Mouse (Mus musculus) brain, embryonic 14.5 days (tissue): ENCODE measurements at regions not wholly inside any gene's neighbourhood (a gene's known extent, or its start where the extent isn't known, plus 50 kb on each side); places are given as distances from the start of the nearest gene placed in this dataset.
A peak's percentile ranks its signal among the peaks of the same experiment; 100 is the strongest.

ENCODE experiments used
- DNase-seq: peaks from one replicate; pipeline ENCODE4 v3.0.0-alpha.2; 2011; ENCODE audit warnings: low read depth
- CTCF ChIP-seq: fragments of 200-500 bp; IDR thresholded peaks from 2 replicates; pipeline ENCODE4 v1.5.1; 2012; ENCODE audit warnings: inconsistent platforms, mild to moderate bottlenecking, moderate library complexity, borderline replicate concordance; ENCODE audit not compliant: insufficient read depth, insufficient read length; ENCODE audit errors: extremely low read depth
- POLR2A ChIP-seq: fragments of 200-500 bp; IDR thresholded peaks from 2 replicates; pipeline ENCODE4 v1.6.1; 2012; ENCODE audit warnings: mild to moderate bottlenecking, inconsistent platforms, borderline replicate concordance; ENCODE audit not compliant: poor library complexity, insufficient read depth, insufficient read length, severe bottlenecking; ENCODE audit errors: extremely low read depth

GRCm38 (mm10) chr9:16599888-16600287 lies 98.8 kb upstream of the Fat3 start:
- peak; percentile 8 for DNase-seq
- no peak for TF ChIP-seq POLR2A
- no peak for TF ChIP-seq CTCF

- DNase-seq, result peak; percentile 54
- no peak for TF ChIP-seq CTCF
Observed at GRCm38 (mm10) chr9:16599075-16599864, 98.2 kb upstream of the Fat3 start.
